Mouse (Mus musculus) lung, embryonic 16.5 days (tissue): ENCODE data around the gene Doc2a. TPM values are rescaled to one million over a fixed set of nuclear protein-coding genes. Genes with fewer than 3 reads are reported as not detected.

Source experiments
- ATAC-seq: fragments of 200-750 bp; cut with Nextera tagmentation; 2 replicates; pipeline ENCODE4 v1.8.0; 2017; ENCODE audit warnings: low read depth, mild to moderate bottlenecking, moderate library complexity
- H3K27ac ChIP-seq: fragments of 300-500 bp; sonication (generic); 2 replicates; pipeline ENCODE4 v1.5.1; 2014; ENCODE audit warnings: mild to moderate bottlenecking, control low read depth, low read length
- H3K27me3 ChIP-seq: fragments of 300-500 bp; sonication (generic); 2 replicates; pipeline ENCODE4 v1.6.1; 2014; ENCODE audit warnings: low read depth, low read length, mixed read lengths; ENCODE audit not compliant: control insufficient read depth, insufficient read depth
- H3K36me3 ChIP-seq: fragments of 300-500 bp; sonication (generic); 2 replicates; pipeline ENCODE4 v1.6.1; 2014; ENCODE audit warnings: low read length; ENCODE audit not compliant: control insufficient read depth, insufficient read depth
- H3K4me1 ChIP-seq: fragments of 300-500 bp; sonication (generic); replicated peaks from 2 replicates; pipeline ENCODE4 v1.6.1; 2014; ENCODE audit warnings: low read length, mixed read lengths; ENCODE audit not compliant: control insufficient read depth, insufficient read depth
- H3K4me2 ChIP-seq: fragments of 300-500 bp; sonication (generic); 2 replicates; pipeline ENCODE4 v1.6.1; 2014; ENCODE audit warnings: low read depth, low read length, control low read depth
- H3K4me3 ChIP-seq: fragments of 300-500 bp; sonication (generic); 2 replicates; pipeline ENCODE4 v1.5.1; 2014; ENCODE audit warnings: mild to moderate bottlenecking, low read length, control low read depth
- H3K9ac ChIP-seq: fragments of 300-500 bp; sonication (generic); 2 replicates; pipeline ENCODE4 v1.6.1; 2014; ENCODE audit warnings: low read length, control low read depth
- H3K9me3 ChIP-seq: fragments of 300-500 bp; sonication (generic); 2 replicates; pipeline ENCODE4 v1.6.1; 2016; ENCODE audit warnings: low read length; ENCODE audit not compliant: control insufficient read depth
- WGBS: fragments of 180-500 bp; shearing (Covaris S2); extraction: QIAGEN DNeasy Blood & Tissue Kit; methylation state at CpG from one replicate; pipeline ENCODE4 v1.1.7; 2014; 5-methylcytosine and 5-hydroxymethylcytosine counted together
- polyA plus RNA-seq: library from polyadenylated mRNA; unstranded; fragments of >200 nt; fragmentation: Nextera tagmentation; extraction: Ambion mirVana; gene quantifications from 2 replicates; pipeline ENCODE4 v1.2.1, GENCODE M21; 2015

Doc2a gene
- polyA plus RNA-seq, 1 experiment from 2014 or later, result 0.49 TPM

GRCm38 (mm10) chr7:126821835-126822511 lies 25.2 kb upstream of the Doc2a start:
- Histone ChIP-seq H3K4me1 (peaks cover 5% of the 10 kb centered on the region; the same call in 1 of the 2 replicates), H3K9me3 (no peaks in the 10 kb centered on the region), H3K27me3 (peaks cover 15% of the 10 kb centered on the region), H3K27ac (no peak overlapping the region), H3K4me3 (no peak overlapping the region), H3K9ac (no peak overlapping the region), H3K36me3 (no peaks in the 10 kb centered on the region), H3K4me2 (no peak overlapping the region)
- 21% methylated on average over 7 of the region's 7 CpGs for WGBS
- peak; percentile 55 for ATAC-seq

GRCm38 (mm10) chr7:126822741-126823140 lies 24.5 kb upstream of the Doc2a start:
- Histone ChIP-seq H3K4me2 (no peak overlapping the region), H3K4me1 (peaks cover 5% of the 10 kb centered on the region; the same call in 1 of the 2 replicates), H3K36me3 (no peaks in the 10 kb centered on the region), H3K27ac (no peak overlapping the region), H3K27me3 (peaks cover 15% of the 10 kb centered on the region), H3K9me3 (no peaks in the 10 kb centered on the region), H3K9ac (no peak overlapping the region), H3K4me3 (no peak overlapping the region)
- WGBS, result 16% methylated on average over 9 of the region's 9 CpGs
- ATAC-seq, result no peak

- Histone ChIP-seq H3K27ac (no peak overlapping the region), H3K36me3 (no peaks in the 10 kb centered on the region), H3K4me1 (peaks cover 5% of the 10 kb centered on the region; the same call in 1 of the 2 replicates), H3K9ac (peak overlapping the region; percentile 20; the same call in 1 of the 2 replicates), H3K9me3 (no peaks in the 10 kb centered on the region), H3K4me2 (peak overlapping the region; percentile 54), H3K27me3 (peaks cover 15% of the 10 kb centered on the region), H3K4me3 (peak overlapping the region; percentile 28)
- WGBS, result 0% methylated on average over 11 of the region's 19 CpGs
- no peak for ATAC-seq
Measured at GRCm38 (mm10) chr7:126823202-126823711, 24.0 kb upstream of the Doc2a start.

GRCm38 (mm10) chr7:126823940-126824339 lies 23.3 kb upstream of the Doc2a start:
- H3K9me3 ChIP-seq, result no peaks in the 10 kb centered on the region
- no peak overlapping the region for H3K9ac ChIP-seq
- WGBS, result 11% methylated on average over 10 of the region's 10 CpGs
- no peak for ATAC-seq
- peaks cover 5% of the 10 kb centered on the region; the same call in 1 of the 2 replicates for H3K4me1 ChIP-seq
- H3K36me3 ChIP-seq, result no peaks in the 10 kb centered on the region
- H3K4me3 ChIP-seq, result no peak overlapping the region
- H3K27ac ChIP-seq, result no peak overlapping the region
- no peak overlapping the region for H3K4me2 ChIP-seq
- peaks cover 15% of the 10 kb centered on the region for H3K27me3 ChIP-seq

GRCm38 (mm10) chr7:126825403-126825802 lies 21.8 kb upstream of the Doc2a start:
- no peaks in the 10 kb centered on the region for H3K9me3 ChIP-seq
- no peak for ATAC-seq
- H3K9ac ChIP-seq, result no peak overlapping the region
- peaks cover 15% of the 10 kb centered on the region for H3K27me3 ChIP-seq
- 14% methylated on average over 8 of the region's 8 CpGs for WGBS
- no peak overlapping the region for H3K4me3 ChIP-seq
- H3K36me3 ChIP-seq, result no peaks in the 10 kb centered on the region
- peaks cover 5% of the 10 kb centered on the region; the same call in 1 of the 2 replicates for H3K4me1 ChIP-seq
- no peak overlapping the region for H3K4me2 ChIP-seq
- no peak overlapping the region for H3K27ac ChIP-seq

- Histone ChIP-seq H3K9me3 (no peaks in the 10 kb centered on the region), H3K4me1 (peaks cover 5% of the 10 kb centered on the region; the same call in 1 of the 2 replicates), H3K36me3 (no peaks in the 10 kb centered on the region), H3K4me3 (no peak overlapping the region), H3K4me2 (no peak overlapping the region), H3K9ac (no peak overlapping the region), H3K27me3 (peaks cover 15% of the 10 kb centered on the region), H3K27ac (no peak overlapping the region)
- 65% methylated on average over 5 of the region's 5 CpGs for WGBS
- ATAC-seq, result no peak
Measured at GRCm38 (mm10) chr7:126825952-126826351, 21.3 kb upstream of the Doc2a start.

- peak within 1 kb of the TSS; percentile 31 for H3K4me3 ChIP-seq
- no peak within 1 kb of the TSS for H3K27ac ChIP-seq
- H3K9me3 ChIP-seq, result no peaks in the 10 kb centered on the region
- ATAC-seq, result no peak
- H3K4me2 ChIP-seq, result peak within 1 kb of the TSS; percentile 49
- H3K27me3 ChIP-seq, result no peaks in the 10 kb centered on the region; the same call in 1 of the 2 replicates
- no peak within 1 kb of the TSS for H3K9ac ChIP-seq
- no peaks in the 10 kb centered on the region for H3K36me3 ChIP-seq
- no peaks in the 10 kb centered on the region for H3K4me1 ChIP-seq
- WGBS, result 44% methylated on average over 5 of the region's 5 CpGs
Measured at GRCm38 (mm10) chr7:126831539-126831938, 15.7 kb upstream of the Doc2a start, which contains the start of gene 4930451I11Rik. 4930451I11Rik (minus strand) TSS chr7:126831639.

- peak; percentile 87 for ATAC-seq
- H3K9ac ChIP-seq, result no peak overlapping the region
- H3K4me2 ChIP-seq, result peak overlapping the region; percentile 49
- H3K4me3 ChIP-seq, result peak overlapping the region; percentile 31
- H3K27ac ChIP-seq, result no peak overlapping the region
- H3K36me3 ChIP-seq, result no peaks in the 10 kb centered on the region
- no peaks in the 10 kb centered on the region for H3K9me3 ChIP-seq
- under 1% methylated on average over 21 of the region's 21 CpGs for WGBS
- no peaks in the 10 kb centered on the region for H3K4me1 ChIP-seq
- no peaks in the 10 kb centered on the region; the same call in 1 of the 2 replicates for H3K27me3 ChIP-seq
Measured at GRCm38 (mm10) chr7:126832036-126832598, 15.1 kb upstream of the Doc2a start.

GRCm38 (mm10) chr7:126833294-126833693 lies 13.9 kb upstream of the Doc2a start:
- no peaks in the 10 kb centered on the region for H3K4me1 ChIP-seq
- H3K9me3 ChIP-seq, result no peaks in the 10 kb centered on the region
- H3K36me3 ChIP-seq, result no peaks in the 10 kb centered on the region
- no peak for ATAC-seq
- H3K9ac ChIP-seq, result no peak overlapping the region
- H3K4me3 ChIP-seq, result no peak overlapping the region
- no peaks in the 10 kb centered on the region; the same call in 1 of the 2 replicates for H3K27me3 ChIP-seq
- no peak overlapping the region for H3K27ac ChIP-seq
- WGBS, result 96% methylated on average over 1 of the region's 1 CpGs
- no peak overlapping the region for H3K4me2 ChIP-seq
